Mouse (Mus musculus) heart, embryonic 11.5 days (tissue): Measurements from ENCODE around the gene Cfl2. TPM values are rescaled to one million over a fixed set of nuclear protein-coding genes. Genes with fewer than 3 reads are reported as not detected.

Source experiments
- ATAC-seq: fragments of 200-750 bp; cut with Nextera tagmentation; replicated peaks from 2 replicates; pipeline ENCODE4 v1.8.0; 2017; ENCODE audit warnings: moderate library complexity; ENCODE audit not compliant: insufficient number of reproducible peaks, low FRiP score, low TSS enrichment
- H3K27ac ChIP-seq: fragments of 300-500 bp; sonication (generic); 2 replicates; pipeline ENCODE4 v1.5.1; 2014; ENCODE audit warnings: mild to moderate bottlenecking, low read depth, low read length
- H3K27me3 ChIP-seq: fragments of 300-500 bp; sonication (generic); 2 replicates; pipeline ENCODE4 v1.6.1; 2014; ENCODE audit warnings: mild to moderate bottlenecking, low read length, mixed read lengths; ENCODE audit not compliant: control insufficient read depth, insufficient read depth
- H3K36me3 ChIP-seq: fragments of 300-500 bp; sonication (generic); 2 replicates; pipeline ENCODE4 v1.6.1; 2014; ENCODE audit warnings: mild to moderate bottlenecking, low read length, moderate library complexity, mixed read lengths; ENCODE audit not compliant: control insufficient read depth, insufficient read depth
- H3K4me1 ChIP-seq: fragments of 300-500 bp; sonication (generic); 2 replicates; pipeline ENCODE4 v1.6.1; 2014; ENCODE audit warnings: low read length; ENCODE audit not compliant: control insufficient read depth, insufficient read depth
- H3K4me2 ChIP-seq: fragments of 300-500 bp; sonication (generic); 2 replicates; pipeline ENCODE4 v1.6.1; 2014; ENCODE audit warnings: mild to moderate bottlenecking, moderate library complexity
- H3K4me3 ChIP-seq: fragments of 300-500 bp; sonication (generic); 2 replicates; pipeline ENCODE4 v1.5.1; 2014; ENCODE audit warnings: low read depth, low read length
- H3K9ac ChIP-seq: fragments of 300-500 bp; sonication (generic); 2 replicates; pipeline ENCODE4 v1.6.1; 2014; ENCODE audit warnings: mild to moderate bottlenecking, low read depth, low read length, moderate library complexity
- H3K9me3 ChIP-seq: fragments of 300-500 bp; sonication (generic); replicated peaks from 2 replicates; pipeline ENCODE4 v1.6.1; 2016; ENCODE audit warnings: low read length; ENCODE audit not compliant: control insufficient read depth
- WGBS: fragments of 180-500 bp; shearing (Covaris S2); extraction: QIAGEN DNeasy Blood & Tissue Kit; methylation state at CpG from one replicate; pipeline ENCODE4 v1.1.7; 2014; ENCODE audit not compliant: insufficient replicate concordance; 5-methylcytosine and 5-hydroxymethylcytosine counted together
- polyA plus RNA-seq: library from polyadenylated mRNA; unstranded; fragments of >200 nt; fragmentation: Nextera tagmentation; extraction: Ambion mirVana; gene quantifications from 2 replicates; pipeline ENCODE4 v1.2.1, GENCODE M21; 2014

The Cfl2 gene
- polyA plus RNA-seq, 1 experiment from 2014 or later: 421 TPM

DNA sequence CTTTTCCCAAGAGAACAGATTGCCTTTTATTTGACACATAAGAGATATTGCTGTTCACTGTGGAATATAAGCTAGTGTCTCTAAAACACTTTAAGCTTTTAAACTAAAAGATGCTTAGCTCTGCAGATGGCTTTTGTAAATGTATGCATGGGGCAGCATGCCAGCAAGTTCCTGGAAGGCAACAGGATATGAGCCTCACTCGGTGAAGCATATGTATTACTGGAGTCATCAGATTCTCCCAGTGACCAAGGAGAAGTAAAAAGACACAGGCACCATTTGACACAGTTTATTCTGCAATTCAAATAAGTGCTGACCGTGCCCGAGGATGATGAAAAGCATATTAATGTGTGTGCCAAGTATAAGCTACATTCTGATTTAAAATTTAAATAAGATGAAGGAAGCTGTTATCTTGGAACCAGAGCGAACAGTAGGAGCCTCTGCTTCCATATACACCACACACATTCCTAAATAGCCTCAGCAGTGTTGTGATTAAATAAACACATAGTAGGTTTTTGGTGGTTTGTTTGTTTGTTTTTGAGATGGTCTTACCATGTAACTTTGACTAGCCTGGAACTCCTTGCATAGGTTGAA, 39.7 kb downstream of the Cfl2 start:
- WGBS: 60% methylated on average over 4 of the region's 4 CpGs
- no peaks in the 10 kb centered on the region for H3K36me3 ChIP-seq
- H3K9me3 ChIP-seq: 0 out of 2 replicates have a peak, but pooled peaks cover 2% of the 10 kb centered on the region
- no peaks in the 10 kb centered on the region for H3K27me3 ChIP-seq
- H3K4me2 ChIP-seq: no peak overlapping the region
- no peak overlapping the region for H3K9ac ChIP-seq
- no peak overlapping the region for H3K27ac ChIP-seq
- ATAC-seq: no peak
- peaks cover 5% of the 10 kb centered on the region; the same call in 1 of the 2 replicates for H3K4me1 ChIP-seq
- H3K4me3 ChIP-seq: no peak overlapping the region

DNA sequence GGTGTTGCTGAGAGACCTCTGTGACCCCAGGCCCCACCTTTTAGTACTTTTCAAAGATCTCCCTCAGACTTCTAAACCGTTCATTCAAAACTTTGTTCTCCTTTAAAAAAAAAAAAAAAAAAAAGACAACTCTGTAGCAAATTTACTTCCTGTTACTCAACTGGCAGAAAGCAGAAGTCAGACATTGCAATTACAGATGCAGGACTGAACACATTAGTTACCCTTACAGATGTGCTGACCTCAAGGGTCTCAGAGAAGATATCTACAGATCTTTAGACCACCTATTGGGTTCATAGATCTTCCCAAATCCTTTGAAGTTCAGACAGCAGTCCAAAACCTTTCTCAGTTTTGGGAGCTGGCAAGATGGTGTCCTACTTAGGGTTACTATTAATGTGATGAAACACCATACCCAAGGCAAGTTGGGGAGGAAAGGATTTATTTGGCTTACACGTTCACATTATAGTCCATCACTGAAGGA, 42.0 kb downstream of the Cfl2 start:
- ATAC-seq: no peak
- Histone ChIP-seq H3K27ac (no peak overlapping the region), H3K9ac (no peak overlapping the region), H3K27me3 (no peaks in the 10 kb centered on the region), H3K4me2 (no peak overlapping the region), H3K36me3 (no peaks in the 10 kb centered on the region), H3K4me1 (peaks cover 5% of the 10 kb centered on the region; the same call in 1 of the 2 replicates), H3K4me3 (no peak overlapping the region), H3K9me3 (0 out of 2 replicates have a peak, but pooled peaks cover 2% of the 10 kb centered on the region)
- WGBS: 70% methylated on average over 2 of the region's 2 CpGs

DNA sequence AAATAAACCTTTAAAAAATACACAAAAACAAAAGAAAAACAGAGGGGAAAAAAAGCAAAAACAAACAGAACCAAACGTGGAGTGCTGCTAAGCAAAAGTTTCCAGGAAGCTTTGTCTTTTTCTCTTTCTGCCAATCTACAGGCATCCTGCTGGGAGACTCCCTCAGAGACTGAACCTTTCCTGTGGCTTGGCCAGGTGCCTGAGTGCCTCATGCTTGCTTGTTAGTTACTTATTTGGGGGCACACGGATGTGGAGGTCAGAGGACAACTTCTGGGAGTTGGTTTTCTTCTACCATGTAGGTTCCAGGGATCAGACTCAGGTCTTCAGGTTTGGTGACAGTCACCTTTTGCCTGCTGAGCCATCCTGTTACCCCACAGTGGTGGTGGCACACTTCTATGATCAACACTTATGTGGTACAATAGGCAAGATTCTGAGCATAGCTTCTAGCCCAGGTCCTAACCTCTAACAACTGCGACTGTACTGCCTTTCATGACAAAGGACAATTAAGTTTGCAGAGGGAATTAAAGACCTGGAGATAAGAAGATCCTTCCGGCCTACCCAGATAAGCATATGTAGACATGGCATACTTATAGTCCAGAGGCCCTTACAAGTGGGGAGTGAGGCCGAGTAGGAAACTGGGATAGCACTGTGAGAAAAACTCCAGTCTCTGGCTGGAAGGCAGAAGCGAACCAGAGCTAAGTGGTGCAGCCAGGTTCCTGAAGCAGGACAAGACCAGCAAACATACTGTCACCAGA, 43.3 kb downstream of the Cfl2 start:
- Histone ChIP-seq H3K27me3 (no peaks in the 10 kb centered on the region), H3K4me3 (no peak overlapping the region), H3K27ac (0 out of 2 replicates have a peak overlapping the region, but pooled peaks have one; percentile 17), H3K9me3 (no peaks in the 10 kb centered on the region), H3K4me1 (peaks cover 5% of the 10 kb centered on the region; the same call in 1 of the 2 replicates), H3K36me3 (no peaks in the 10 kb centered on the region), H3K9ac (no peak overlapping the region), H3K4me2 (no peak overlapping the region)
- no peak for ATAC-seq
- WGBS: 39% methylated on average over 6 of the region's 6 CpGs

DNA sequence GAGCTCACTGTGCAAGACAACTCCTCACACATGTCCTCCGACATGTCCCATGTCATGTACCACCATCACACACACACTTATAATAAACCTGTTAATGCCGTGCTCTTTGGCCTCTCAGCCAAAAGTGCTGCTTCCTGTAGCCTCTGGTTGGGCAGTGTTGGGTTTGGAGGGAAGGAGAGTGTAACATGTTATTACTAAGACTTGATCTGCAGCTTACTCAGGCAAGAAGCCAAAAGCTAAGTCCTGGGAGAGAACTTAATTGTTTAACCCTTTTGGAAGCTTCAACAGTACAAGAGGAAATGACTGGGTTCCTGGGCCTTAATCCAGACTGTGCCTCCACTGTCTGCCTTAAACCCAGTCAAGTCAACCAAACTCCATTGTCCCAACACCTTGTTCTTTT, 52.5 kb downstream of the Cfl2 start:
- Histone ChIP-seq H3K4me3 (no peak overlapping the region), H3K9me3 (no peaks in the 10 kb centered on the region), H3K4me1 (no peaks in the 10 kb centered on the region), H3K4me2 (no peak overlapping the region), H3K36me3 (no peaks in the 10 kb centered on the region), H3K27ac (no peak overlapping the region), H3K27me3 (no peaks in the 10 kb centered on the region), H3K9ac (no peak overlapping the region)
- 57% methylated on average over 2 of the region's 2 CpGs for WGBS
- no peak for ATAC-seq

Other genes with a start within 250 kb of the Cfl2 start
- gene Sptssa, start 206.3 kb downstream of the Cfl2 start, polyA plus RNA-seq: 125 and 140 TPM in 2 replicates
- 49.9 and 52.4 TPM in 2 replicates for gene Eapp, start 167.0 kb downstream of the Cfl2 start, polyA plus RNA-seq
- 135 and 142 TPM in 2 replicates for gene Snx6, start 67.2 kb downstream of the Cfl2 start, polyA plus RNA-seq
- gene Gm20403, start 123.7 kb upstream of the Cfl2 start, polyA plus RNA-seq: not detected in 2 replicates
- 11.4 and 18.6 TPM in 2 replicates for gene Baz1a, start 151.5 kb upstream of the Cfl2 start, polyA plus RNA-seq
- gene 2700097O09Rik, start 217.2 kb upstream of the Cfl2 start, polyA plus RNA-seq: 25.6 and 31.5 TPM in 2 replicates
- gene Srp54a, start 217.4 kb upstream of the Cfl2 start, polyA plus RNA-seq: 131 and 159 TPM in 2 replicates